Mouse (Mus musculus) R1 (cell line): ENCODE measurements around the gene Lrguk.

Experiments used
- DNase-seq: peaks from one replicate; pipeline ENCODE4 v3.0.0-alpha.2; 2018; ENCODE audit warnings: low read depth, low spot score

Gene Lrguk

DNA sequence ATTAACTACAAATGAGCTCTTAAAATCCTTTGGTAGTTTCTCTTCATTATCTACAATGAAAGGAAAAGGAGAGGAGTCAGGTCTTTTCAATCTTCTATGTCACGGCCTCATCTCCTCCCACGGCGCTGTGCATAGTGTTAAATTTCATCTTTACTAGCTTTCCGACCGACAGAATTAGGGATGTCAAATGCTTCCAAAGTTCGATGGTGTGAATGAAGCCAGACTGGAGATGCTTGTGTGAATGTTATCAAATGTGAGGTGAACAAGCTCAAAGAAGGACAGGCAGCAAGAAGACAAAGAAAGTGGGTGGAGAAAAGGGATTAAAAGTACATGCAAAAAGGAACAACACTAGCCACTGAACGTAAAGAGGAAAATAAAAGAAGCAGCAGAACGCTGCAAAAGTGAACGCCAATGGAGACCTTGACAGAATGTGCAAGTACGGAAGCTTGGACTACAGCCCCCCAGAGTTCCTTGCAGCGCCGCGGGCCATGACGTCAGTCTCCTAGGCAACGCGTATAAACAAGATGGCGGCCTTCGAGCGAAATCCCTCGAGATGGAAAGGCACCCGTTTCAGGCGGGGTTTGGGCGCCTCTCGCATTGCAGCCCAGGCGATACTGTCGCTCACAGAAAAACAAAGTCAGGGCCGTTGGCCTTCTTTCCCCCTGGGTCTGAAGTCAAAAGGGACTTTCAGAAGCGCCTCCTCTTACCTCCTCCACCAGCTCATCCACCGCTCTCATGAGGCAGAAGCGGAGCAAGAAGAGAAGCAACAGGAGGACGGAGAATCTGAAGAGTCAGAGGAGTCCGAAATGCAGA, at the start of gene Lrguk:
Gene Lrguk (plus strand): TSS at position 516 of the 813 bp plus-strand sequence.
- DNase-seq: peak; percentile 92

DNA sequence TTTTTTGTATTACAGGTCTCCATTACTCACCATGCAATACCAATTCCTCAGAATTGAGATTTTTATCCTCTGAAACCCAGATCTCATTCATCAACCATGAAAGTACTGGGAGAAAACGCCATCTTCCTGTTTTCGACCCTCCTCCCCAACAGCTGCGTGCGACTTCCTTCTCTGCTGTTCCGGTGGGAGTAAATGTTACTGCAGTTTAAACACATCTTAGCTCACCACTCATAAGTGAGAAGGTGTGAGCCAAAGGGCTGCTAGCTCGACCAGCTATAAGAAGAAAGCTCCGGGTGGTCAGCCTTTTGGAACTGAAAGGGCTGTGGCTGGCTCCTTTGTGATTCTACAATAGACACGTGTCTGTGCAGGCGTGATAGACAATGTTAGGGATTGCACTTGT, 46.5 kb upstream of the Lrguk start:
- no peak for DNase-seq

DNA sequence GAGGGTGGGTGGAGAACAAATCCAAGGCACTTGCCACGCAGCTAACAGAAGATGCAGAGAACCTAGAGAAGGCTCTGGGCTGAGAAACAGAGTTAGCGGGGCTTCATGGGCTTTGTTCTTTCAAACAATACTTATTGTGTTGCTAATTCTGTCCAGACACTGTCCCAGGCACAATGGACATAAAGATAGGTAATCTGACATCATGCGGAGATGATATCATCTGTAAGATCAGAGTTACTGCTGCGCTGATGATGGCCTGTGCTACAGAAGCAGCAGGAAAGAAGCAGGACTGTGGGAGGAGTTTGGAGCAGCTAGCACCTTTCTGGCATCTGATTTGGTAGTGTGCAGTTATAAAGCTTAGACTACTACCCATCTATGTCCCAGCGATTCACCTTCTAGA, 42.1 kb upstream of the Lrguk start:
- peak; percentile 84 for DNase-seq

DNA sequence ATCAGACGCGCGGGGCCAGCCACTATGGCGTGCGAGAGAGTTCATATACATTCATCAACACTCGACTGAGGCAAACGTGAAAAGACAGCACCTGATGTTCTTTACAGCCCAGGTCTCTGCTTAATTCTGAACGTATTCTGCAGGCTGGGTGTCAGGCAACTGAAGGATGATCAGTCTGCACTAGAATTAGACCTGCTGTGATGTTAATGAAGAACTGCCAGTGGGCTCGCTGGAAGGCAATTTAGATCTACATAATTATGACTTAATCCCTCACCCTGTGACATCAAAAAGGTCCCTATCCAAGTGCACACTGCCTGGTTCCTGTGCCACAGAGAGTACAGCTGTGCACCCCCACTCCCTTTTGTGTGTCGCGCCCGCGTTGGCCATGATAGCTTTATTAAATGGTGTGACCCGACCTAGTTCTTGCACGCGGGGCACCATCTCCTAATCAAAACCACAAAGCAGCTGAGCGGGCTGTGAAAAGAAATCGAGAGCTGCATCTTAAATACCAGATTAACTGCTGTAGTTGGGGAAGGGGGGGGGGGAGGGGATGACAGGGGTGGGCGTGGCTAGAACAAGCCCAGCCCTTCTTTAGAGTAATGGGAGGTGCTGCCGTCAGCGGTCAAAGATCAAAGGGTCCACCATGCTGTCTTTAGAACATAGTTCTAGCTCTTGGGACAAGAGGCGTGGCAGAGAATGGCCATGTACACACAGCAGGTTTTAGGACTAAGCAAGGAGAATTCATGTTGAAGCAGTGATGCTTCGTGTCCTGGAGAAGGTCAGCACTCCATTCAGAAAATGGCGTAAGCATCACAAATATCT, 36.8 kb upstream of the Lrguk start:
- DNase-seq: peak; percentile 66

DNA sequence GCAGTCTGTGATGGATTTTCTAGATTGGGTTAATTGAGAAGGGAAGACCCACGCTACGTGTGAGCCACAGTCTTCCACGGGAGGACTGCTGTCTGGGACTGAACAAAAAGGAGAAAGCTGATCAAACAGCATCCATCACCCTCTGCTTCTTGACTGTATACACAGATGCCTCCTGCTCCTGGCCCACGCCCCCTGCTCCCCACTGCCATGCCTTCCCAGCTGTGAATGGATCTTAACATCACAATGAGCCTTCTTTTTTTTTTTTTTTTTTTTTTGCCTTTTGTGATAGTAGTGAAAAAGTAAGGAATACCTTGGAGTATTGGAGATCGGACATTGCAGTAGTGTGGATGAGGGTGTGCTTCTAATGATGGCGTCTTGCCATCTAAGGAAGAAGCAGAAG, 35.4 kb upstream of the Lrguk start:
- DNase-seq: peak; percentile 62

DNA sequence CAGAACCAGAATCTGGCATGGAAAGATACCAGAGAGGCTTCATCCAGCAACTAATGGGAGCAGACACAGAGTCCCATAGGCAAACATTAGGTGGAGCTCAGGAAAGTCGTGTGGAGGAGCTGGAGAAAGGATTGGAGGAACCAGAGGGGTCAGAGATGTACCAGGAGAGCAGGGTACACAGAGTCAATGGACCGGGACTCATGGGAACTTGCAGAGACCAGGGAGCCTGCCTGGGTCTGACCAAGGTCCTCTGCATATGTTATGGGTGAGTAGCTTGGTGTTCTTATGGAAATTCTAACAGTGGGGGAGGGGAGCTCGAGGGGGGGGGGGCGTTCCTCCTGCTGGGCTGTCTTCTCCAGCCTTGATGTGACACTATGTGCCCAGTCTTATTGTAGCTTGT, 30.7 kb upstream of the Lrguk start:
- DNase-seq: no peak

DNA sequence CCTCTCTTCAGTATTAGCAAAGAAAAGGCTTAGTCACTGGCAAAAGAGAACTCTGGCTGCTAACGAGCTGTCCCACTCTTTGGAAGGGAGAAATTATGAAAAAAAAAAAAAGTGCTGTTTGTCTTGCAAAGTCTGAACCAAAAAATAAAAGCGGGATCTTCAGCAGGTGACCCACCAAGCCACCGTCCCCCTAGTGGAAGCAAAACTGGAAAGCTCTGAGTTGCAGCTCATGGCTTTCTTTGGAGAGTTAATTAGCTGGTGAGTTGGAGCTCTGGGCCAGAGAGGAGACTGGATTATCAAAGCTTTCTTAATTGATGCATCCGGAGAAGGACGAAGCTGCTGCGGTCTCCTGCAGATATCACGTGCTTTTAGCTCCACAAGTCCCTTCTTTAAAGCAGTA, 29.7 kb upstream of the Lrguk start:
- DNase-seq: no peak

DNA sequence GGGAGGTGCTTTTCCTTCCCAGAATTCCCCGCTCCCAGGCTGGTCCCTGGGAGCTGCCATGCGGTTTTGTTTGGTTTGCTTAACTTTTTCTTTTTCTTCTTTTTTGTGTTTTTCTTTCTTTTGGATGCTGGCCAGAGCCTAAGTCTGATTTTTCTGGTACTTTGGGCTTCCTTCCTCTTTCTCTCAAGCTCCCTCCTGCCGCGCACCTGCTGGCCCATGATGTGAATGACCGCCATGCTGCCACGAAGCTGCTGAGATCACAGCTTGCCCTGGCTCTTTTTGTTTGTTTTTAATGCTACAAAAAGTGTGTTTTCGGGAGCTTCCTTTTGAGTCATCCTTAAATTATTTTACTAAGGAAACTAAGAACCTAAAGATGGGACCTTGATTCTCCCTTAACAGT, 28.6 kb upstream of the Lrguk start:
- DNase-seq: no peak

DNA sequence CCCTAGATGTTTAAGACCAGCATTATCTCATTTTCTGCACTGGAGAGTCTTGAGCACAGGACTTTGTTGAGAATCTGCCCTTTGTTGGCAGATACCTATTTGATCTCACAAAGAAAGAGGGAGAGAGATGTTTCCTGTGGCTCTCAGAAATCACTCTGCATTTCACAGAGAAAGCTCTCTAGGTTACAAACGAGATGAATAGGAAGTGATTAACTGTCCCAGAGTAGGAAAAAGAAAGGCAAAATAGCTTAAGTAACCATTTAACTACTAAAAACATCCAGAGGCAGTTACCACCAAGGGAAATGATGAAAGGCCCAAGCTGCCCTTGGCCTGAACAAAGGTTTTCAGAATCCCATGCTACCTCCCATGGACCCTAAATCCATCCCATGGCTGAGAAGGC, 26.2 kb upstream of the Lrguk start:
- DNase-seq: peak; percentile 18

DNA sequence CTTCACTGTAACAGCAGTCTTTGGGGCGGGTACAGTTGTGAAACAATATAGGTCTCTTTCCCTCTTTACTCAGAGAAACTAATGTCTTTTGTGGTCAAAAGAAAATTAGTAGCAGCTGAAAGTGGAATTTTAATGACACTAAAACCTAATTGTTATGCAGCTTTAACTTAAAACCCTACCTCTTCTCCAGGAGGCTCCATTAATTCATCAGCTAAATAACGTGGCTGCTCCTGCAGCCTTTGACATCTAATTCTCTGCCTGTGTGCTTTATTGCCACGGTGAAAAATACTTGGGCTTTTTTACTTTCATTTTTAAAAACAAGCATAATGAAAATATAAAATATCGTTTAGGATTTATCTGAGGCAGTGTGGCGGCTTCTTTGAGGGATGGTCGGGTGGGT, 15.8 kb upstream of the Lrguk start:
- DNase-seq: no peak

DNA sequence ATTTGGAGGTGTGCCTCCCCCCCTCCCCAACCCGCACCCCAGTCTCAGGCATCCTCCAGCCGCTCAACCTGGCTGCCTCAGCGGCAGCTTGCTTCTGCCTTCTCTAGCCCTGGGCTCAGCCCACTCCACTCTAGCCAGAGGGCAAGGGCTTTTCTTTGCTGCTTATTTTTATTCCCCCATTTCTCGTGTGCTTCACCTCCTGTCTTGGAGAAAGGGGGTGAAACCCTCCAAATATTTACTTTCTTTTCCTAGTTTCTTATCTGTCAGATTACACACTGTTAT, 439 bp downstream of the Lrguk start:
- DNase-seq: no peak

DNA sequence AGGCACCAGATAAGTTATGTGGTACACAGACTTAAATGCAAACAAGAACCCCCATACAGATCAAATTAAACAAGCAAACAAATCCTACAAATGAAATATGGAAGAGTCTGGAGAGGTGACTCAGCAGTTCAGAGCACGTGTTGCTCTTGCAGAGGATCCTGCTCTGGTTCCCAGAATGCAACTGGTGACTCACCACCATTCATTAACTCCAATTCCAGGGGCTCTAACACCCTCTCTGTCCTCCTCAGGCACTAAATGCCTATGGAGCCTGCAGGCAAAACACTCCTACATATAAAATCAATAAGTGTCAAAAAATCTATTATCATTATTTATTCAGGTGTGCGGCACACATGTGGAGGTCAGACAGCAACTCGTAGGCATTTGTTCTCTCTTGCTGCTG, 4.8 kb downstream of the Lrguk start:
- DNase-seq: no peak

DNA sequence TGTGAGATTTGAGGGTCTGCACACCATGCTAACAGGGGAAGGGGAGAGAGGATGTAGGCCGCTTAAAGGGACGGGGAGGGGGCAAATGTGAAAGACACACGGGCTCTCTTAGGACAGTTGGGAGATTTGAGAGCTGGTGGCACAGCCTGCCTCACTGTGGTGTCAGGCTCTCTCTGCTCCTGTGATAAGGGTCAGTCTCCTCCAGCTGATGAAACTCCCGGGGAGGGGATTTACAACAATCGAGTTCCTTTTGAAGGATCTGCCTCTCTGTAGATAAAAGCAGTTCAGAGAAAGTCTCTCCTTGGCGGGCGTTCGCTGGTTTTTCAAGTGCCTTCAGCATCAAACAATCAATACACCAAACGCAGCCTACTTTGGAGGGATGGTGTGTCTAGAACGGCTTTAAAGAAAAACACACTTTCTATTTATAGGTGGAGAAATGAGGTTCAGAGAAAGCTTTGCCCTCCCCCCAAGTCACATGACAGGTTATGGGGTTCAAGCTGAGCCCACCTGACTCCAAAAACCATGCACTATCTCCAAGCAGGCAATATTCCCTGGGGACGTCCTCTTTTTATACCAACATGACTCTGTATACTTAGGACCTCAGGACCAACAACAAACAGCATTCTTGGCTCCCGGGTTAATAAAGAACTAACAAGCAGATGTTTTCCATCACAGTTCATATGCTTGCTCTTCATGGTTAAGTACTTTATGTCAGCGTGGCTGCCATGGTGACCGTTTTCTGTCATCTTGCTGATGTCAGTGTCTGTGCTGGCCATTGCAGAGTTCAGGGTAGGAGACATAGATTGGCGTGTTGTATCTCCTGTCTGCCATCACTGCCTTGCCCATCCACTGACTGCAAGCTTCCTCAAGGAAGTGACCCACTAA, 5.6 kb downstream of the Lrguk start:
- peak; percentile 10 for DNase-seq

DNA sequence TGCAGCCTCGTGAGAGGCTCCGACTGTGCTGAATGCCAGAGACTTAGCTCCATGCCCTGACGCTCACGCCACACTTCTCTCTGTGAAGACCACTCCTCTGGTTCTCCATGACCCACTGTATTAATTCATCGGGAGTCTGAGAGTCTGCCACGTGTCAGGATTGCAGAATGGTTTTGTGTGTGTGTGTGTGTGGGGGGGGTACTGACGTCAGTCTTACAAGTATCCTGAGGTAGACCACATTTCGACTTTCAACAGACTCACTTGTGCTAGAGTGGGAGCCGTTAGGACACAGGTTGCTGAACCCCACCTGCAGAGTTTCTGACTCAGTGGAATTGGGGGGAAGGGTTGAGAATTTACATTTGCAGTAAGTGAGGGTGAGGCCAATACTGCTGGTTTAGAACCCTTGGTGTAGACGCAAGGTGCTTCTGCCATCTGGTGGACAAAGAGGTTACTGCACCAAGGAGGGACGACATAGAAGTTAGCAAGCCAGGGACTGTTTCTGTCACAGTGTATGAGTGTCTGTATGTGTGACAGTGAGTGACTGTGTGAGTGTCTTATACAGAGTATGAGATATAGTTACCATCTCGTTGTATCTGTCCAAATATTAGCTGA, 11.5 kb downstream of the Lrguk start:
- peak; percentile 88 for DNase-seq

DNA sequence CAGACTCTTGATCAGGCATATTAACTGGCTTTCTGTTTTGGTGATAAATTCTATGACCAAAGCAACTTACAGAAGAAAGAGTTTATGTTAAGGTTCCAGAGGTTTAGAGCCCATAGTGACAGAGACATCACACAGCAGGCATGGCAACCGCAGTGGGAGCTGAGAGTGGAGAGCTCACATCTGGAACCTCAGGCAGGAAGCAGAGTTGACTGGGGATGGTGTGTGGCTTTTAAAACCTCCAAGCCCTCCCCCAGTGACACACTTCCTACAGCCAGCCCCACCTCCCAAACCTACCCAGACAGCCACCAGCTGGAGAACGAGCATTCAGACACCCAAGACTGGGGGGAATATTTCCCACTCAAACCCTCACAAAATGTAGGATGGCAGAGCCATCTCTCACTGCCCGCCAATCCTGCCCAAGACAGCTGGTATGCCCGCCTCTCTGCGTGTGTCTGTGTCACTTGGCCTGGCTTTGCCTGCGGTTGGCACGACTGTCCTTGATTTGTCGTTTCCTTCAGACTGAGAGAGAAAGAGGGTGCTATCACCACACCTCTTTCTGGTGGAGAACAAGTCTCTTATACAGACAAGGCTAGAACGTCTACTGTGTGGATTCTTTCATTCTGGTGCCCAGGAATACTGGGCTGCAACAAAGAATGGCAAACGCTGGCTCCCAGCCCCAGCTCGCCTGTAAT, 12.5 kb downstream of the Lrguk start:
- no peak for DNase-seq

DNA sequence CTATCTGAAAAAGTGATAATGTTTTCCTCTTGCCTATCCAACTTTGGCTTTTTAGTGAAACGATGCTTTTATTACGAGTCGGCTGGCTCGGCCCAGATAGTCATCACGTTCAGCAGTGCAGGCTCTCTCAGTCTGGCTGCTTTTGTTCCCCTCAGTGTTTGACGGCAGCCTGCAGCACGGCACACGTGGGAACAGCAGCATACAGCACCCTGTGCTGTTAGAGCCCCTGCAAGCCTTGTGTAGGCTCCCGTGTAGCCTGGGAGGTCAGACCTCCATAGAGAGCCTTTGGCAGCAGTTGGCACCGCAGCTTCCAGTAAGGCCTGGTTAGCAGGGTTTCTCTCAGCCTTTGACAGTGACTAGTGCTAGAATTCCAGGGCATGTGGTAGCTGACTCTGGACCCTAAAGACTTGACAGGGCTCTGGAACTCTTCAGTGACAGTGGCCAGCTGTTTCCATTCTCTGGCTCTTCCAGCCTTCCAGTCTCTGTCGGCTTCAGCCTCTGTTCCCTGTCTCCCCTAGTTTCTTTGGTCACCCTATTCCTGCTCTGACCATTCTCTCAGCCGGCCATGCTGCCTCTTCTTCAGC, 15.1 kb downstream of the Lrguk start:
- no peak for DNase-seq

DNA sequence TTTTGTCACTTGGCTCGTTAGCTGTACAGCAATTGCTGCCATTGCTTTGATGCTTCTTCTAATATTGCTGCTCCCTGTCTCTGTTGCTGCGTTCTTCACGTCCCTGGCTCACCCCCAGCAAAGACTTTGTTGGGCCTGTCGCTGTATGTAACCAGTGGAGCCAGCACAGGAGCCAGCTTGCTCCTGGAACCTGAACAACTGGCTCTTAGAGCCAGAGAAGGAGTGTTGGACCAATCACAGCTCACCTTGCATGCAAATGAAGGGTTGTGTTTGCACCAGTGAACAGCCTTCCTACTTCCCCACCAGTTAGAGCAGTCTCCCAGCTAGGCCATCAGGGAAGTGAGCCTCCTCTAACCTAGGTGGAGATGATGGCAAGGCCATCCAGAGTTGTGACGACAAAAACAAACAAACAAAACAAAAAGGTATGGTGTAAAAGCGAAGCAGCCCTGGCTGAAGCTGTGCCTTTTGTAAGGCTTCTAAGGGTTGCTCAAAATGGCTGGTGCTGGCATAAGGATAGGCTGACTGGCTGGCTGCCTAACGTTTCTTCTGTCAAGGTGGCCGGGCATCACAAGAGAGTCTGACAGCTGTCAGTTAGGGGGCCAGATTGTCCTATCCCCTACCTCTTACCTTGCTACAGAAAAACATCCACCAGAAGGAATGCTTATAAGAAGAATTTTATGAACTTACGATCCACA, 15.7 kb downstream of the Lrguk start:
- DNase-seq: peak; percentile 13

DNA sequence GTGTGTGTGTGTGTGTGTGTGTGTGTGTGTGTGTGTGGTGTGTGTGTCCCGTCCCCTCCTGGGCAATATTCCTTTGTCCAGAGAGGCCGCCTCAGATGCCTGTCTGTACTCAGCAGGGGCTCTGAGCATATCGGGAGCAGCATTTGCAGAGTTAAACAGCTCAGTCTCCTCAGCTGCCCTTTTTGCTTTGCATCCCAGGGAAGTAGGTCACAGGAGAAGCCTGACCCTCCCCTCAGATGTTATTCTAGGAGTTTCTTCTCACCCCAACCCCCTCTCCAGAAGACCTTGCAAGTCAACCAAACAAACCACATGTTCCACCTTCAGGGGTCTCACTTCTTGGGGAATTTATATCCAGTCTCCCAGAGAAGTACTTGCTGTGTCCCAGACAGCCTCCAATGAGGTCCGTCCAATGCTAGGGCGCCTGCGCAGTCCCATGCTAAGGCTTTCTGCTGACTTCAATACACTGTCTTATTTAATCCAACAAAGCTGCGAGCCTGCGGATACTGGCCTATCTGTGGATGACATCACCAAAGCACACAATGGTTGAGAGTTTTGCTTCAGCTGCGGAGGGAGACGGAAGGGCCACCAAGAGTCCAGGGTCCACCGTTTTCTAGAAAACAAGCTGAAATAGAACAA, 17.4 kb downstream of the Lrguk start:
- DNase-seq: no peak

DNA sequence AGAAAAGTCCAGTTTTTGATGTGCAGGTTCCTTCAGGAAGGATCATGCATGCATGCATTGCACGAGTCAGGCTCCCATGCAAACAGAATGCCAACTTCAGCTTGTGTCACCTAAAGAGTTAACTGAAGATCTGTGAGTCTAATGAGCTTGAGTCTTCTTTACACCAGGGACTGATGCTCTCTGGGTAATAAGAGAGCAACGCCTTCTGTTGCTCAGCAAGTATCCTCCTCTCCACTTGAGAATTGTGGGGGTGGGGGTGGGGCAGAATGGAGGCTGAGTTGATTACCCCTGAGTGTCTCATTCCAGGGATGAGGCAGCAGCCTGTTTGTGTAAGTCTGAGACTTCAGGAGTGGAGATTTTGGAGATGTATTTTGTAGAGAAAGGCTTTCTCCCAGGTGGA, 20.2 kb downstream of the Lrguk start:
- DNase-seq: no peak

DNA sequence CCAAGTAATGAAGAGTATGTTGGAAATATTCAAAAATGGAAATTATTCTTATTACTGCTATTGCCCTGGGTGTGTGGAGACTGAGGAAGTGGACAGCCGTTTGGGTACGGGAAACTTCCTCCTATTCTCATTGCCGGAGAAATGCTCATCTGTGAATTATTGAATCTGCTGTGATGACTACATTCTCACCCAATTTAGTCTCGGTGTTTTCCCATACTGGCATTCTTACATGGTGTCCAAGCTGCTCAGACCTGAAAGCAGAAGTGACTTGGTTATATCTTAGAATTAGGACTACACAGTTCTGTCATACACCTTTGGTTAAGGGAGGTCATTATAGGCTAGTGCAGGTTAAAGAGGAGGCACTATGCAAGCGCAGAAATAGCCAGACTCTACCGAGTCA, 30.5 kb downstream of the Lrguk start:
- DNase-seq: no peak
